Mouse (Mus musculus): Measurements from ENCODE around the gene Adcy3. TPM values are rescaled to one million over a fixed set of nuclear protein-coding genes. Genes with fewer than 3 reads are reported as not detected.
A peak's percentile ranks its signal among the peaks of the same experiment; 100 is the strongest.

The Adcy3 gene
- 11.0 and 11.6 TPM in 2 replicates for polyA plus RNA-seq (2015; fragmentation: Nextera tagmentation; extraction: Ambion mirVana)

GRCm38 (mm10) chr12:4132941-4133846, at the start of gene Adcy3:
Adcy3 (plus strand) TSS chr12:4133103.
- Histone ChIP-seq H3K9me3 (ENCODE audit: control insufficient read depth, low read length) (peaks cover 3% of the 10 kb centered on the region), H3K27ac (ENCODE audit: low read length) (no peak within 1 kb of the TSS), H3K27me3 (ENCODE audit: control insufficient read depth, insufficient read depth, low read depth, low read length) (no peaks in the 10 kb centered on the region), H3K36me3 (ENCODE audit: control insufficient read depth, insufficient read depth, low read length) (no peaks in the 10 kb centered on the region), H3K4me3 (ENCODE audit: low read length) (peak within 1 kb of the TSS; percentile 58), H3K4me2 (ENCODE audit: low read depth, low read length) (peak within 1 kb of the TSS; percentile 87), H3K9ac (ENCODE audit: low read length) (peak within 1 kb of the TSS; percentile 69), H3K4me1 (replicated peaks; ENCODE audit: control insufficient read depth, insufficient read depth, low read length) (peaks cover 9% of the 10 kb centered on the region; the same call in 1 of the 2 replicates)
- ATAC-seq (ENCODE audit: low read depth), result peak; percentile 92
- WGBS, result under 1% methylated on average over 73 of the region's 83 CpGs

- Histone ChIP-seq H3K4me3 (ENCODE audit: low read length) (no peak overlapping the region), H3K9me3 (ENCODE audit: control insufficient read depth, low read length) (no peaks in the 10 kb centered on the region), H3K9ac (ENCODE audit: low read length) (no peak overlapping the region), H3K27me3 (ENCODE audit: control insufficient read depth, insufficient read depth, low read depth, low read length) (no peaks in the 10 kb centered on the region), H3K27ac (ENCODE audit: low read length) (no peak overlapping the region), H3K4me2 (ENCODE audit: low read depth, low read length) (peak overlapping the region; percentile 88), H3K36me3 (ENCODE audit: control insufficient read depth, insufficient read depth, low read length) (0 out of 2 replicates have a peak, but pooled peaks cover 3% of the 10 kb centered on the region), H3K4me1 (replicated peaks; ENCODE audit: control insufficient read depth, insufficient read depth, low read length) (no peaks in the 10 kb centered on the region; the same call in none of the 2 replicates)
- WGBS, result 55% methylated on average over 8 of the region's 8 CpGs
- ATAC-seq (ENCODE audit: low read depth), result no peak
Observed at GRCm38 (mm10) chr12:4083441-4083840, 49.5 kb upstream of the Adcy3 start.

- no peak overlapping the region for H3K4me2 ChIP-seq (ENCODE audit: low read depth, low read length)
- no peak overlapping the region for H3K4me3 ChIP-seq (ENCODE audit: low read length)
- peaks cover 3% of the 10 kb centered on the region; the same call in 1 of the 2 replicates for H3K36me3 ChIP-seq (ENCODE audit: control insufficient read depth, insufficient read depth, low read length)
- WGBS, result 73% methylated on average over 4 of the region's 4 CpGs
- H3K27me3 ChIP-seq (ENCODE audit: control insufficient read depth, insufficient read depth, low read depth, low read length), result no peaks in the 10 kb centered on the region
- H3K27ac ChIP-seq (ENCODE audit: low read length), result no peak overlapping the region
- H3K4me1 ChIP-seq (replicated peaks; ENCODE audit: control insufficient read depth, insufficient read depth, low read length), result no peaks in the 10 kb centered on the region
- H3K9me3 ChIP-seq (ENCODE audit: control insufficient read depth, low read length), result no peaks in the 10 kb centered on the region
- ATAC-seq (ENCODE audit: low read depth), result peak; percentile 54; the same call in 1 of the 2 replicates
- H3K9ac ChIP-seq (ENCODE audit: low read length), result no peak overlapping the region
Observed at GRCm38 (mm10) chr12:4107383-4107782, 25.5 kb upstream of the Adcy3 start.

- Histone ChIP-seq H3K4me3 (ENCODE audit: low read length) (no peak overlapping the region), H3K27me3 (ENCODE audit: control insufficient read depth, insufficient read depth, low read depth, low read length) (no peaks in the 10 kb centered on the region), H3K4me1 (replicated peaks; ENCODE audit: control insufficient read depth, insufficient read depth, low read length) (no peaks in the 10 kb centered on the region), H3K9ac (ENCODE audit: low read length) (no peak overlapping the region), H3K9me3 (ENCODE audit: control insufficient read depth, low read length) (no peaks in the 10 kb centered on the region), H3K4me2 (ENCODE audit: low read depth, low read length) (no peak overlapping the region), H3K27ac (ENCODE audit: low read length) (peak overlapping the region; percentile 53), H3K36me3 (ENCODE audit: control insufficient read depth, insufficient read depth, low read length) (no peaks in the 10 kb centered on the region)
- peak; percentile 79 for ATAC-seq (ENCODE audit: low read depth)
- whole genome bisulfite sequencing, result 40% methylated on average over 9 of the region's 9 CpGs
Observed at GRCm38 (mm10) chr12:4116132-4116531, 16.8 kb upstream of the Adcy3 start.

GRCm38 (mm10) chr12:4117136-4117535, 15.8 kb upstream of the Adcy3 start:
- Histone ChIP-seq H3K9me3 (ENCODE audit: control insufficient read depth, low read length) (no peaks in the 10 kb centered on the region), H3K36me3 (ENCODE audit: control insufficient read depth, insufficient read depth, low read length) (no peaks in the 10 kb centered on the region), H3K4me1 (replicated peaks; ENCODE audit: control insufficient read depth, insufficient read depth, low read length) (no peaks in the 10 kb centered on the region), H3K4me3 (ENCODE audit: low read length) (no peak overlapping the region), H3K27ac (ENCODE audit: low read length) (no peak overlapping the region), H3K4me2 (ENCODE audit: low read depth, low read length) (no peak overlapping the region), H3K9ac (ENCODE audit: low read length) (no peak overlapping the region), H3K27me3 (ENCODE audit: control insufficient read depth, insufficient read depth, low read depth, low read length) (no peaks in the 10 kb centered on the region)
- no peak for ATAC-seq (ENCODE audit: low read depth)
- whole genome bisulfite sequencing, result 74% methylated on average over 3 of the region's 3 CpGs

GRCm38 (mm10) chr12:4117579-4117978, 15.3 kb upstream of the Adcy3 start:
- Histone ChIP-seq H3K4me1 (replicated peaks; ENCODE audit: control insufficient read depth, insufficient read depth, low read length) (no peaks in the 10 kb centered on the region), H3K36me3 (ENCODE audit: control insufficient read depth, insufficient read depth, low read length) (no peaks in the 10 kb centered on the region), H3K4me2 (ENCODE audit: low read depth, low read length) (no peak overlapping the region), H3K9ac (ENCODE audit: low read length) (no peak overlapping the region), H3K27me3 (ENCODE audit: control insufficient read depth, insufficient read depth, low read depth, low read length) (no peaks in the 10 kb centered on the region), H3K27ac (ENCODE audit: low read length) (no peak overlapping the region), H3K9me3 (ENCODE audit: control insufficient read depth, low read length) (no peaks in the 10 kb centered on the region), H3K4me3 (ENCODE audit: low read length) (no peak overlapping the region)
- ATAC-seq (ENCODE audit: low read depth), result no peak
- WGBS, result 59% methylated on average over 4 of the region's 4 CpGs

- Histone ChIP-seq H3K4me3 (ENCODE audit: low read length) (no peak overlapping the region), H3K9me3 (ENCODE audit: control insufficient read depth, low read length) (peaks cover 3% of the 10 kb centered on the region), H3K4me2 (ENCODE audit: low read depth, low read length) (no peak overlapping the region), H3K4me1 (replicated peaks; ENCODE audit: control insufficient read depth, insufficient read depth, low read length) (no peaks in the 10 kb centered on the region), H3K27me3 (ENCODE audit: control insufficient read depth, insufficient read depth, low read depth, low read length) (no peaks in the 10 kb centered on the region), H3K9ac (ENCODE audit: low read length) (no peak overlapping the region), H3K27ac (ENCODE audit: low read length) (no peak overlapping the region), H3K36me3 (ENCODE audit: control insufficient read depth, insufficient read depth, low read length) (no peaks in the 10 kb centered on the region)
- WGBS, result 71% methylated on average over 7 of the region's 7 CpGs
- ATAC-seq (ENCODE audit: low read depth), result no peak
Observed at GRCm38 (mm10) chr12:4127346-4127745, 5.6 kb upstream of the Adcy3 start.

- peaks cover 9% of the 10 kb centered on the region; the same call in 1 of the 2 replicates for H3K4me1 ChIP-seq (replicated peaks; ENCODE audit: control insufficient read depth, insufficient read depth, low read length)
- peak; percentile 37 for ATAC-seq (ENCODE audit: low read depth)
- 11% methylated on average over 11 of the region's 11 CpGs for WGBS
Observed at GRCm38 (mm10) chr12:4133847-4134212, 927 bp downstream of the Adcy3 start.

GRCm38 (mm10) chr12:4143179-4143578, 10.3 kb downstream of the Adcy3 start:
- no peak overlapping the region for H3K4me2 ChIP-seq (ENCODE audit: low read depth, low read length)
- 0 out of 2 replicates have a peak, but pooled peaks cover 2% of the 10 kb centered on the region for H3K36me3 ChIP-seq (ENCODE audit: control insufficient read depth, insufficient read depth, low read length)
- no peak for ATAC-seq (ENCODE audit: low read depth)
- no peak overlapping the region for H3K4me3 ChIP-seq (ENCODE audit: low read length)
- H3K9ac ChIP-seq (ENCODE audit: low read length), result no peak overlapping the region
- H3K4me1 ChIP-seq (replicated peaks; ENCODE audit: control insufficient read depth, insufficient read depth, low read length), result no peaks in the 10 kb centered on the region
- no peak overlapping the region for H3K27ac ChIP-seq (ENCODE audit: low read length)
- no peaks in the 10 kb centered on the region for H3K9me3 ChIP-seq (ENCODE audit: control insufficient read depth, low read length)
- 88% methylated on average over 5 of the region's 5 CpGs for WGBS
- H3K27me3 ChIP-seq (ENCODE audit: control insufficient read depth, insufficient read depth, low read depth, low read length), result no peaks in the 10 kb centered on the region

More at GRCm38 (mm10) chr12:4133847-4134212, 927 bp downstream of the Adcy3 start:
- no peak overlapping the region for H3K27ac ChIP-seq (ENCODE audit: low read length)
- H3K9ac ChIP-seq (ENCODE audit: low read length), result peak overlapping the region; percentile 69
- H3K27me3 ChIP-seq (ENCODE audit: control insufficient read depth, insufficient read depth, low read depth, low read length), result no peaks in the 10 kb centered on the region
- peaks cover 3% of the 10 kb centered on the region for H3K9me3 ChIP-seq (ENCODE audit: control insufficient read depth, low read length)
- peak overlapping the region; percentile 87 for H3K4me2 ChIP-seq (ENCODE audit: low read depth, low read length)
- peak overlapping the region; percentile 58 for H3K4me3 ChIP-seq (ENCODE audit: low read length)
- H3K36me3 ChIP-seq (ENCODE audit: control insufficient read depth, insufficient read depth, low read length), result no peaks in the 10 kb centered on the region

Data from lung, embryonic 16.5 days (tissue).